Mouse (Mus musculus) myocyte (in vitro differentiated cells): ENCODE measurements around the gene BC048562.

Experiments
- E2F4 ChIP-seq: IDR thresholded peaks from one replicate; pipeline ENCODE4 v1.6.1; 2011; ENCODE audit warnings: mild to moderate bottlenecking, control low read depth, moderate library complexity; ENCODE audit not compliant: insufficient read depth
- MAX ChIP-seq: IDR thresholded peaks from one replicate; pipeline ENCODE4 v1.6.1; 2011; ENCODE audit warnings: low read depth, mild to moderate bottlenecking, control low read depth
- POLR2A ChIP-seq: IDR thresholded peaks from one replicate; pipeline ENCODE4 v1.6.1; 2011; ENCODE audit warnings: low read depth, mild to moderate bottlenecking, control low read depth, moderate library complexity; ENCODE audit not compliant: insufficient read length
- POLR2AphosphoS2 ChIP-seq: IDR thresholded peaks from one replicate; pipeline ENCODE4 v1.6.1; 2011; ENCODE audit warnings: low read depth, control low read depth; ENCODE audit not compliant: insufficient read length
- TCF12 ChIP-seq: IDR thresholded peaks from one replicate; pipeline ENCODE4 v1.6.1; 2011; ENCODE audit warnings: mild to moderate bottlenecking, control low read depth; ENCODE audit not compliant: poor library complexity, insufficient read depth, severe bottlenecking
- TCF3 ChIP-seq: IDR thresholded peaks from one replicate; pipeline ENCODE4 v1.6.1; 2011; ENCODE audit warnings: low read depth, control low read depth; ENCODE audit not compliant: insufficient read length
- USF1 ChIP-seq: IDR thresholded peaks from one replicate; pipeline ENCODE4 v1.6.1; 2011; ENCODE audit warnings: low read depth, mild to moderate bottlenecking, control low read depth, moderate library complexity

- TF ChIP-seq POLR2A (no peak), POLR2AphosphoS2 (no peak), TCF12 (no peak), MAX (no peak), E2F4 (no peak), USF1 (no peak), TCF3 (no peak)
Measured at GRCm38 (mm10) chr9:108453458-108453857, 17.2 kb downstream of the BC048562 start.
